Mouse (Mus musculus) liver, embryonic 14.5 days (tissue): Measurements from ENCODE around the gene Tpst2. TPM values are rescaled to one million over a fixed set of nuclear protein-coding genes. Genes with fewer than 3 reads are reported as not detected.

Experiments
- ATAC-seq: fragments of 200-750 bp; cut with Nextera tagmentation; 2 replicates; pipeline ENCODE4 v1.8.0; 2017; ENCODE audit warnings: moderate number of reproducible peaks, mild to moderate bottlenecking, moderate library complexity; ENCODE audit not compliant: insufficient read depth
- DNase-seq, 3 experiments: peaks; one replicate each; pipeline ENCODE4 v3.0.0-alpha.2; 2012 to 2013; ENCODE audit warnings: low read depth in 3 of 3, low spot score in 3 of 3
- H3K27ac ChIP-seq: fragments of 300-500 bp; sonication (generic); 2 replicates; pipeline ENCODE4 v1.5.1; 2014; ENCODE audit warnings: moderate library complexity, mild to moderate bottlenecking, control low read depth, inconsistent platforms
- H3K27me3 ChIP-seq: fragments of 300-500 bp; sonication (generic); 2 replicates; pipeline ENCODE4 v1.6.1; 2014; ENCODE audit warnings: mild to moderate bottlenecking, low read length, moderate library complexity; ENCODE audit not compliant: control insufficient read depth, insufficient read depth
- H3K36me3 ChIP-seq: fragments of 300-500 bp; sonication (generic); replicated peaks from 2 replicates; pipeline ENCODE4 v1.6.1; 2014; ENCODE audit warnings: low read depth; ENCODE audit not compliant: control insufficient read depth, insufficient read depth
- H3K4me1 ChIP-seq, 2 experiments: fragments of 200-500 bp in 1 of 2; fragments of 300-500 bp in 1 of 2; sonication (generic) in 1 of 2; replicated peaks; 2 replicates each; pipeline ENCODE4 v1.6.1; 2012 to 2014; ENCODE audit warnings: antibody characterized with exemption in 1 of 2, inconsistent platforms in 1 of 2, low read length in 1 of 2; ENCODE audit not compliant: control insufficient read depth in 2 of 2, insufficient read depth in 2 of 2
- H3K4me2 ChIP-seq: fragments of 300-500 bp; sonication (generic); 2 replicates; pipeline ENCODE4 v1.6.1; 2014; ENCODE audit warnings: low read depth, mild to moderate bottlenecking, control low read depth, moderate library complexity
- H3K4me3 ChIP-seq, 2 experiments: fragments of 200-500 bp in 1 of 2; fragments of 300-500 bp in 1 of 2; sonication (generic) in 1 of 2; 2 replicates each; pipeline ENCODE4 v1.5.1; 2012 to 2014; ENCODE audit warnings: low read depth in 2 of 2, low read length in 2 of 2, mild to moderate bottlenecking in 2 of 2, control low read depth in 1 of 2, inconsistent platforms in 1 of 2, moderate library complexity in 1 of 2; ENCODE audit not compliant: insufficient read depth in 1 of 2
- H3K9ac ChIP-seq: fragments of 300-500 bp; sonication (generic); replicated peaks from 2 replicates; pipeline ENCODE4 v1.6.1; 2014; ENCODE audit warnings: mild to moderate bottlenecking, control low read depth, moderate library complexity
- H3K9me3 ChIP-seq: fragments of 300-500 bp; sonication (generic); 2 replicates; pipeline ENCODE4 v1.6.1; 2016; ENCODE audit warnings: low read length, mixed read lengths; ENCODE audit not compliant: control insufficient read depth
- CTCF ChIP-seq: IDR thresholded peaks from 2 replicates; pipeline ENCODE4 v1.5.1; 2016; ENCODE audit warnings: antibody characterized with exemption, low read depth, control low read depth
- EP300 ChIP-seq: IDR thresholded peaks from 2 replicates; pipeline ENCODE4 v1.6.1; 2016; ENCODE audit warnings: antibody characterized with exemption, low read depth
- WGBS: fragments of 180-500 bp; shearing (Covaris S2); extraction: QIAGEN DNeasy Blood & Tissue Kit; methylation state at CpG from one replicate; pipeline ENCODE4 v1.1.7; 2014; ENCODE audit not compliant: insufficient replicate concordance; 5-methylcytosine and 5-hydroxymethylcytosine counted together
- polyA plus RNA-seq, 2 experiments: library from polyadenylated mRNA; depleted of rRNA in 1 of 2; stranded (reverse) in 1 of 2; unstranded in 1 of 2; fragments of >200 nt; fragmentation: Nextera tagmentation in 1 of 2; extraction: Ambion mirVana in 1 of 2; gene quantifications; 2 replicates each; pipeline versions ENCODE4 v1.2.1 to v1.2.3; 2012 to 2014

The Tpst2 gene
- polyA plus RNA-seq, 2 experiments = 17.2 to 30.9 TPM

DNA sequence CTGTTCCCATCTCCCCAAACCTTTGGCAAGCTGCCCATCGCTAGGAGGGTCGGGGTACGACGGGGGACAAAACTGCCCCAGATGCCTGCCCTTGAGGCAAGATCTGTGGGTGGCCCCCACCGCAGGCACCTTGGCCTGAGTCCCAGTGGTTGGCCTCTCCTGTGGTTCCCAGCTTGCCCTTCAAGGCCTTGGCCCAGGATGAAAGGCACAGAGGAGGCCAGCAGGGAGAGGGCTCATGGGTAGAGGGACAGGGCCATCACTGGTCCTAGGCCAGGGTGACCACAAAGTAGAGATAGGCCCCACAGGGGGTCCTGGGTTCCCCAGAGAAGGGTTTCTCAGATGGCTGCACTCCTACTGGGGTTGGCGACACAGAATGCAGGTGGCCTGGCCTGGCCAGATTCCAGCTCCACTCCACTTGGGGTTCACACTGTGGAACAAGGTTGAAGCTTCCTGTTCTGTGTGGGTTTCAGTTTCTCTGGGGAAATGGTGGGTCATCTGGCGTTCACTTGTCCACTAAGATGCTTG, 22.1 kb upstream of the Tpst2 start:
- Histone ChIP-seq H3K4me2 (no peak overlapping the region), H3K9ac (no peak overlapping the region), H3K4me3 (no peak overlapping the region), H3K4me1 (peaks cover 9 to 20% of the 10 kb centered on the region in 2 experiments), H3K27ac (no peak overlapping the region), H3K27me3 (no peaks in the 10 kb centered on the region), H3K9me3 (no peaks in the 10 kb centered on the region), H3K36me3 (no peaks in the 10 kb centered on the region)
- DNase-seq (no peak), ATAC-seq (no peak)
- 68% methylated on average over 7 of the region's 7 CpGs for WGBS
- TF ChIP-seq CTCF = no peak
- TF ChIP-seq EP300 = no peak

DNA sequence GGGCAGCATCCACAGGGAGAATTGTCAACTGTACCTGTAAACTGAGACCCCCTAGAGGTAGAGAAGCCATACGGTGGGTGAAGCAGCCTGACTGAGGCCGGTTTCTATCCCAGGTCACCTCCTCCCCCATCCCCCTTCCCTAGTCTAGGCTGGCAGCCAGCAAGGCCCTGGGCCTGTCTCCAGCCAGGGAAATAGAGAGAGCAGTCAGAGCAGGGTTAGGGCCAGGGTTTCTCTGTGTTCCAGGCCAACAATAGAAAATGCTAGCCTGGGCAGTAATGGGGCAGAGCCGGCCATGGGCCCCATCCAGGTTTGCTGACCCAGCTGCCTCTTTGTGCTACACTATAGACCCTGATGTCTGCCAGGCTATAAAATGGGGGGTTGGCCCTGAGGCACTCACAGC, 21.1 kb upstream of the Tpst2 start, which contains the start of gene Crybb1:
TSS of gene Crybb1 (plus strand) at position 390 of the 400 bp plus-strand sequence.
- Histone ChIP-seq H3K27me3 (no peaks in the 10 kb centered on the region), H3K9me3 (no peaks in the 10 kb centered on the region), H3K9ac (no peak within 1 kb of the TSS), H3K36me3 (no peaks in the 10 kb centered on the region), H3K4me1 (peaks cover 9 to 20% of the 10 kb centered on the region in 2 experiments), H3K27ac (no peak within 1 kb of the TSS), H3K4me2 (no peak within 1 kb of the TSS), H3K4me3 (no peak within 1 kb of the TSS)
- 55% methylated on average over 3 of the region's 3 CpGs for WGBS
- DNase-seq (no peak), ATAC-seq (no peak)
- TF ChIP-seq EP300 (no peak), CTCF (no peak)

DNA sequence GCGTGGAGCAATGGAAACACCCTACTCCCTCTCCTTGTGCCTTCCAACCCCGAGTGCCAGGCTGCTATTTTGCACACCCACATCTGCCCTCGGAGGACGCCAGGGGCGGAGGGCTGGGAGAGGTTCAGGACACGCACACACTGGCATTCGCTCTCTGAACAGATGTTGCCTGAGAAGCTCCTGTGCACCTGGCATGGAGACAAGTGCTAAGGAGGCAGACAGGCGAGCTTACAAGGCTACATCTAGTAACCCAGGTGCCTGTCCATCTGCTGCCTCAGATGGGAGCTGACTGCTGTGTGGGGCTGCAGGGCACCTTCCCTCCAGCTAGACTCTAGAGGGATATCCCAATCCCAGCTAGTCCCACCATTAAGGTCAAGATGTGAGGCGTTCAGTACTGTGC, 20.0 kb upstream of the Tpst2 start:
- H3K27me3 ChIP-seq = no peaks in the 10 kb centered on the region
- H3K9ac ChIP-seq = no peak overlapping the region
- H3K9me3 ChIP-seq = no peaks in the 10 kb centered on the region
- H3K27ac ChIP-seq = no peak overlapping the region
- H3K4me2 ChIP-seq = no peak overlapping the region
- H3K4me1 ChIP-seq = peaks cover 9 to 20% of the 10 kb centered on the region in 2 experiments
- no peaks in the 10 kb centered on the region for H3K36me3 ChIP-seq
- no peak for ATAC-seq
- WGBS = 65% methylated on average over 9 of the region's 9 CpGs
- TF ChIP-seq CTCF = no peak
- no peak for TF ChIP-seq EP300
- no peak overlapping the region for H3K4me3 ChIP-seq
- DNase-seq = no peak

DNA sequence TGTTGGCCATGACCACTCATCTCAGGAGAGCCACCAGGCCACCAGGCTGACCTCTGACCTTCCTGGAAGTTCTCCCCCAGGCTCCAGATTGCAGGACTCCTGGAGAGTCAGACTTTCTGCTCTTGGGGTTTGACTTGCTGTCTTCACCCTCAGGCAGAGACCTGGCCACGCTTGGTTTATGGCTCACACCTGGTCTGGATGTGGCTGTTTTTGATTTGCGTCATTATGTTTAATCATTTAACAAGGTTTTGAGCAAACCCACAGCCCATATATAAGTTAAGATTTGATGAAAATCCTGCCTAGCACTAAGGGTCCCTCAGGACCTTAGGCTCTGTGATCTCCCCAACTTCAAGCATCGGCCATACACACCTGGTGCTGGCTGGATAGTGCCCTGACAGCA, 18.6 kb upstream of the Tpst2 start:
- Histone ChIP-seq H3K27me3 (no peaks in the 10 kb centered on the region), H3K4me1 (peaks cover 8 to 9% of the 10 kb centered on the region in 2 experiments), H3K4me2 (no peak overlapping the region), H3K9me3 (no peaks in the 10 kb centered on the region), H3K9ac (no peak overlapping the region), H3K27ac (no peak overlapping the region), H3K36me3 (no peaks in the 10 kb centered on the region), H3K4me3 (no peak overlapping the region)
- DNase-seq = no peak
- TF ChIP-seq CTCF = no peak
- 74% methylated on average over 3 of the region's 3 CpGs for WGBS
- ATAC-seq = no peak

DNA sequence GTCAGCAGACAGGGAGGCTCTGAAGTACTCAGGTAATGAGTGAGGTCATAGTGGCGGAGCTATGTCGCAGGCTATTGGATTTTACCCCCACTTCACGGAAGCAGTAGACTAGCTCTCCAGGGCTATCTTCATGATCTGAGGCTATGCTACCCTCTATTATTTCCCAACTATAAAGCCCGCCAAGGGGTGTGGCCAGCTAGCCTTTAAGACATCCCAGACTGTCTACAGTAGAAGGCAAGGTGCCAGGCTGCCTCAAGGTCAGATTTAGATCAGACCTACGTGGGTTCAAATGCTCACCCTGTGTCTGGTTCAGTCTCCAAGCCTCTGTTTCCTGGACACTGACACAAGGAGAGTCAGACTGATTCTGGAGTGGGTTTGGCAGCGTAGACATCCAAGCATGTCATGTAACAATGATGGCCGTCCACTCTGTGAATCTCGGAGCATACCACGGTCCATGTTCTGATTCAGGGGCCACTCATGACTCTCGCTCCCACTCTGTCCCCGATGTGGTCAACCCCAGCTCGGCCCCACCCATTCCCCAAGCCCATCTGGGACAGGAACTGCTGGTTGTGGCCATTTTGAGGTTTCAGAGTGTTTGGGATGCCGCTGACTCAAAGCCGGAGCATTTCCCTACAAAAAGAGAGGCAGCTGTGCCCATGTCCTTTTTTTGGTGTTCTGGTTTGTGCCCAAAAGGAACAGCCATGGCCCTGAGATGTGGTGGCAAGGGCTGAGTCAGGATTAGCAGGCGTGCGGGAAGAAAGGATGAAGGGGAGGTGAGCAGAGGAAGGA, 16.4 kb upstream of the Tpst2 start:
- H3K4me3 ChIP-seq = no peak overlapping the region
- no peaks in the 10 kb centered on the region for H3K27me3 ChIP-seq
- H3K9me3 ChIP-seq = no peaks in the 10 kb centered on the region
- no peak overlapping the region for H3K9ac ChIP-seq
- DNase-seq = no peak
- H3K4me1 ChIP-seq = peaks cover 0 to 3% of the 10 kb centered on the region in 2 experiments; a peak in 1 of 4 replicates
- WGBS = 63% methylated on average over 16 of the region's 16 CpGs
- H3K4me2 ChIP-seq = no peak overlapping the region
- TF ChIP-seq EP300 = no peak
- TF ChIP-seq CTCF = no peak
- no peaks in the 10 kb centered on the region for H3K36me3 ChIP-seq
- H3K27ac ChIP-seq = no peak overlapping the region
- no peak for ATAC-seq
